Mouse (Mus musculus): ENCODE results near the gene Gm6164. TPM values are rescaled to one million over a fixed set of nuclear protein-coding genes. Genes with fewer than 3 reads are reported as not detected.
"Not testable (repeated sequence)": the region's sequence is repeated elsewhere in the genome, so short reads cannot be mapped to it uniquely, and the experiment has no call there.

Gm6164 gene
- total RNA-seq (2022) = not detected

DNA sequence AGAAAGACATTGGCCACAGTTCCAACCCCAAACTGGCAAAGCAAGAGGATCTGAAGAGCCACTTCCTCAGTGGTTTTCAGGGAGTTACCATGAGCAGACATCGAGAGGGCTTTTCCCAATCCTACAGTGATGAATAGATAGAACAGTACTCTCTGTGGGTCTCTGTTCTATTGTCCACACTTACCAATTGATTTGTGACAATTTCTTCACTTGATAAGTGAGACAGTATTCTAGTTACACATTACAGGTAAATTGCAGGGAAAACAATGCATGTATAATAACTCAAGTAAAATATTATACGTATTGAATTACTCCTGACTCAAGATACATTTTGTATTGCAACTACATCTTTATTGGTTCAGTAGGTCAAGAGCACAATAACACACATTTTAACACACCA is at the start of gene Gm6164:
Gene Gm6164, minus strand, starts transcription at position 101 of the 400 bp plus-strand sequence.
- DNase-seq = not testable (repeated sequence)

DNA sequence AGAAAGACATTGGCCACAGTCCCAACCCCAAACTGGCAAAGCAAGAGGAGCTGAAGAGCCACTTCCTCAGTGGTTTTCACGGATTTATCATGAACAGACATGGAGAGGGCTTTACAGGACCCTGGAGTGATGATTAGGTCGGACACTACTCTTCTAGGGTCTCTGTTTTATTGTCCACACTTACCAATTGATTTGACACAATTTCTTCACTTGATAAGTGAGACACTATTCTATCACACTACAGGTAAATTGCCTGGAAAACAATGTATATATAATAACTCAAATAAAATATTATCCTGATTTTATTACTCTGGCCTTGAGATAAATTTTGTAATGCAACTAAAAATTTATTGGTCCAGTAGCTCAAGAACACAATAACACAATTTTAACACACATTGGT is 28.3 kb upstream of the Gm6164 start, which contains the start of gene Gm4498:
Gene Gm4498, minus strand, starts transcription at position 101 of the 400 bp plus-strand sequence.
- not testable (repeated sequence) for DNase-seq

DNA sequence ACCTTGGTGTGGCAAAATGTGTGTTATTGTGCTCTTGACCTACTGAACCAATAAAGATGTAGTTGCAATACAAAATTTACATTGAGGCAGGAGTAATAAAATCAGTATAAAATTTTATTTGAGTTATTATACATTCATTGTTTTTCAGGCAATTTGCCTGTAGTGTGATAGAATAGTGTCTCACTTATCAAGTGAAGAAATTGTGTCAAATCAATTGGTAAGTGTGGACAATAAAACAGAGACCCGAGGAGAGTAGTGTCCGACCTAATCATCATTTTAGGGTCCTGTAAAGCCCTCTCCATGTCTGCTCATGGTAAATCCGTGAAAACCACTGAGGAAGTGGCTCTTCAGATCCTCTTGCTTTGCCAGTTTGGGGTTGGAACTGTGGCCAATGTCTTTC is 12.0 kb downstream of the Gm6164 start, which contains the start of gene Vmn1r95:
Gene Vmn1r95, plus strand, starts transcription at position 301 of the 400 bp plus-strand sequence.
- not testable (repeated sequence) for DNase-seq

DNA sequence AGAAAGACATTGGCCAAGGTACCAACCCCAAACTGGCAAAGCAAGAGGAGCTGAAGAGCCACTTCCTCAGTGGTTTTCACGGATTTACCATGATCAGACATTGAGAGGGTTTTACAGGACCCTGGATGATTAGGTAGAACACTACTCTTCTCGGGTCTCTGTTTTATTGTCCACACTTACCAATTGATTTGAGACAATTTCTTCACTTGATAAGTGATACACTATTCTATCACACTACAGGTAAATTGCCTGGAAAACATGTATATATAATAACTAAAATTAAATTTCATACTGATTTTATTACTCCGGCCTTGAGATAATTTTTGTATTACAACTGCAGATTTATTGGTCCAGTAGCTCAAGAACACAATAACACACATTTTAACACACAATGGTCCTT is 37.1 kb downstream of the Gm6164 start, which contains the start of gene Vmn1r94:
Gene Vmn1r94, minus strand, starts transcription at position 101 of the 400 bp plus-strand sequence.
- not testable (repeated sequence) for DNase-seq

Other genes with a start within 250 kb of the Gm6164 start
- not detected for gene Ceacam20, start 240.2 kb downstream of the Gm6164 start, total RNA-seq (2022)
- gene Nlrp9b, start 214.1 kb downstream of the Gm6164 start, total RNA-seq (2022) = not detected
- not detected for gene Vmn1r91, start 105.9 kb downstream of the Gm6164 start, total RNA-seq (2022)
- gene Gm16442, start 83.0 kb downstream of the Gm6164 start, total RNA-seq (2022) = not detected
- gene Vmn1r93, start 66.5 kb downstream of the Gm6164 start, total RNA-seq (2022) = not detected
- gene Vmn1r94, start 37.2 kb downstream of the Gm6164 start, total RNA-seq (2022) = not detected
- gene Vmn1r95, start 11.9 kb downstream of the Gm6164 start, total RNA-seq (2022) = not detected
- not detected for gene Gm4498, start 28.2 kb upstream of the Gm6164 start, total RNA-seq (2022)
- gene Gm5890, start 57.2 kb upstream of the Gm6164 start, total RNA-seq (2022) = not detected
- gene Gm4133, start 128.5 kb upstream of the Gm6164 start, total RNA-seq (2022) = not detected
- not detected for gene Gm5728, start 169.8 kb upstream of the Gm6164 start, total RNA-seq (2022)
- not detected for gene Vmn1r100, start 212.3 kb upstream of the Gm6164 start, total RNA-seq (2022)
- not detected for gene Vmn1r101, start 237.0 kb upstream of the Gm6164 start, total RNA-seq (2022)